Mouse (Mus musculus) midbrain, embryonic 12.5 days (tissue): ENCODE results near the gene Sorcs1. TPM values are rescaled to one million over a fixed set of nuclear protein-coding genes. Genes with fewer than 3 reads are reported as not detected.
A peak's percentile ranks its signal among the peaks of the same experiment; 100 is the strongest.

Source experiments
- ATAC-seq: fragments of 200-750 bp; cut with Nextera tagmentation; 2 replicates; pipeline ENCODE4 v1.8.0; 2017; ENCODE audit warnings: low read depth, moderate TSS enrichment, moderate library complexity; ENCODE audit not compliant: low FRiP score
- H3K27ac ChIP-seq: fragments of 300-500 bp; sonication (generic); replicated peaks from 2 replicates; pipeline ENCODE4 v1.5.1; 2016; ENCODE audit warnings: mild to moderate bottlenecking
- H3K27me3 ChIP-seq: fragments of 300-500 bp; sonication (generic); 2 replicates; pipeline ENCODE4 v1.6.1; 2016; ENCODE audit warnings: mild to moderate bottlenecking
- H3K36me3 ChIP-seq: fragments of 300-500 bp; sonication (generic); 2 replicates; pipeline ENCODE4 v1.6.1; 2016
- H3K4me1 ChIP-seq: fragments of 300-500 bp; sonication (generic); 2 replicates; pipeline ENCODE4 v1.6.1; 2016
- H3K4me2 ChIP-seq: fragments of 300-500 bp; sonication (generic); replicated peaks from 2 replicates; pipeline ENCODE4 v1.6.1; 2016; ENCODE audit warnings: mild to moderate bottlenecking, moderate library complexity
- H3K4me3 ChIP-seq: fragments of 300-500 bp; sonication (generic); 2 replicates; pipeline ENCODE4 v1.5.1; 2016; ENCODE audit warnings: mild to moderate bottlenecking
- H3K9ac ChIP-seq: fragments of 300-500 bp; sonication (generic); replicated peaks from 2 replicates; pipeline ENCODE4 v1.6.1; 2016; ENCODE audit warnings: mild to moderate bottlenecking, moderate library complexity
- H3K9me3 ChIP-seq: fragments of 300-500 bp; sonication (generic); 2 replicates; pipeline ENCODE4 v1.6.1; 2016; ENCODE audit warnings: mild to moderate bottlenecking
- WGBS: fragments of 180-500 bp; shearing (Covaris S2); methylation state at CpG from one replicate; pipeline ENCODE4 v1.1.7; 2016; 5-methylcytosine and 5-hydroxymethylcytosine counted together
- polyA plus RNA-seq: library from polyadenylated mRNA; unstranded; fragments of >200 nt; fragmentation: Nextera tagmentation; extraction: Ambion mirVana; gene quantifications from 2 replicates; pipeline ENCODE4 v1.2.1, GENCODE M21; 2016

Sorcs1 gene
- polyA plus RNA-seq, 1 experiment from 2014 or later, result 6.2 TPM

GRCm38 (mm10) chr19:50398341-50398740 is 280.1 kb downstream of the Sorcs1 start:
- H3K4me3 ChIP-seq, result no peak overlapping the region
- no peak overlapping the region for H3K4me2 ChIP-seq
- H3K4me1 ChIP-seq, result no peaks in the 10 kb centered on the region
- no peak for ATAC-seq
- no peaks in the 10 kb centered on the region for H3K27me3 ChIP-seq
- H3K9me3 ChIP-seq, result no peaks in the 10 kb centered on the region
- WGBS, result 97% methylated on average over 2 of the region's 2 CpGs
- H3K36me3 ChIP-seq, result no peaks in the 10 kb centered on the region
- H3K9ac ChIP-seq, result no peak overlapping the region
- no peak overlapping the region for H3K27ac ChIP-seq

DNA sequence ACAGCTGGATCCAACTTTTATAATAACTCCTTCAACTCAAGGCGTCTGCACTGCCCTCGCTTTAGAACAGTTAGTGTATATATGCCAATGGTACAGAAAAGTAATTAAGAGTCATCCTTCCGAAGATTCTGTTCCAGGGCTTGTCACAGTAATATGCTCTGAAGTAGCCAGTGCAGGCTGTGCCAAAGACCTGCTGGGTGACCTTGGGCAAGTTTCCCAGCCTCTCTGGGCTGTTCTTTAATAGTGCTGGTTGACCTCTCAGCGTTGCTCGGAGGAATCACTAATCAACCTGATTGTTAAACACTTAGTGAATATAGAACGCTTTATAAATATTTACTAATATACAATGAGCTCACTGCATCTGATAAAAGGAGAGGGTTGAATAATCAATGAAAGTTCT is 282.7 kb downstream of the Sorcs1 start:
- no peak overlapping the region for H3K4me2 ChIP-seq
- 94% methylated on average over 6 of the region's 6 CpGs for WGBS
- no peaks in the 10 kb centered on the region for H3K27me3 ChIP-seq
- no peak overlapping the region for H3K9ac ChIP-seq
- ATAC-seq, result no peak
- no peaks in the 10 kb centered on the region for H3K36me3 ChIP-seq
- H3K9me3 ChIP-seq, result no peaks in the 10 kb centered on the region
- H3K4me3 ChIP-seq, result no peak overlapping the region
- H3K4me1 ChIP-seq, result no peaks in the 10 kb centered on the region
- no peak overlapping the region for H3K27ac ChIP-seq

DNA sequence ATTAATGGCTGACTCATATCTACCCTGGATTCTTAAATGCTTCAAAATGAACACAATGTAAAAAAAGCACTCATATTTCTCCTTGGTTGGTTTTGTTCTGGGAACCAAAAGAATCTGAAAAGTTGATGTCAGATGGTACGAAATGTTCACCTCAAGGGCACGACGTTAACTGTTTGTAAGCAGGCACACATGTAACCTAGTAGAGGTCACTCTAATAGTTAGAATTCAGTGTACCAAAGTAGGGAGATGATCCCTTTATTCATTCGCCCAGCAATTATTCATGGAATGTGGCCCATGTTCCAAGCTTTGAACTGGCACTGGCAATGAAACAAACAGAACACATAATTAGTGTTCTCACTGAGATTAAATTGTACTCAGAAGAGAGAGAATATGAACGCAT is 284.3 kb downstream of the Sorcs1 start:
- no peak overlapping the region for H3K4me3 ChIP-seq
- ATAC-seq, result no peak
- no peaks in the 10 kb centered on the region for H3K36me3 ChIP-seq
- H3K9me3 ChIP-seq, result no peaks in the 10 kb centered on the region
- H3K27ac ChIP-seq, result no peak overlapping the region
- H3K9ac ChIP-seq, result no peak overlapping the region
- whole genome bisulfite sequencing, result 82% methylated on average over 5 of the region's 5 CpGs
- no peaks in the 10 kb centered on the region for H3K27me3 ChIP-seq
- H3K4me1 ChIP-seq, result no peaks in the 10 kb centered on the region
- H3K4me2 ChIP-seq, result no peak overlapping the region

DNA sequence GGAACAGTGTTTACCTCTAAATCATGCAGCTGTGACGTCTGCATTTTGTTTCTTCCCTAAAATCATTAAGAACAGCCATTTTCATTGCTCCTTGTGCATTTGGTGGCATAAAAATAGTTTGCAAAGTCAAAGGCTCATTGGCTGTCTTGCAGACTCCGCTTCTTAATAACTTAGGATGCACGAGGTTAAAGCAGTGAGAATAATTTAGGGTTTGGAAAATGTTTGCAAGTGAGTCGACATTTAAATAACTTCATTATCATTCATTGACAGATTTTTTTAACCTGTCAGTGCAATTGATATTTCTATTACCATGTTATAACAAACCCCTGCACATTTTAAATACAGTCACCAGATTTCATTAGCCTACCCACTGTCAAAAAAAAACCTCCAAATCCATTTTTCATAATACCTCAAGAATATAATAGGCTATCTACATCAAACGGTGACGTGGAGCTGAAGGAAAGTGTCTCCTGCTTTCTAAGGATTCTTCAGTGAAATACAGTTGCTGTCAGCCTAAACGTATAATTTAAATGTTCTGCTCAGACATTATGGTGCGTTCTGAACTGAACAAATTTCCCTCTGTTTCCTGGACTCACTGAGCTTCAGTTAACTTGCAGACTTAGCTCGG is 288.4 kb downstream of the Sorcs1 start:
- H3K27me3 ChIP-seq, result no peaks in the 10 kb centered on the region
- H3K9me3 ChIP-seq, result peaks cover 2% of the 10 kb centered on the region; the same call in 1 of the 2 replicates
- no peak overlapping the region for H3K27ac ChIP-seq
- no peaks in the 10 kb centered on the region for H3K4me1 ChIP-seq
- WGBS, result 83% methylated on average over 9 of the region's 9 CpGs
- ATAC-seq, result no peak
- no peaks in the 10 kb centered on the region for H3K36me3 ChIP-seq
- H3K4me2 ChIP-seq, result no peak overlapping the region
- H3K4me3 ChIP-seq, result no peak overlapping the region
- no peak overlapping the region for H3K9ac ChIP-seq

GRCm38 (mm10) chr19:50378901-50379300 is 299.5 kb downstream of the Sorcs1 start:
- no peak overlapping the region for H3K27ac ChIP-seq
- WGBS, result 66% methylated on average over 5 of the region's 5 CpGs
- H3K36me3 ChIP-seq, result no peaks in the 10 kb centered on the region
- no peak overlapping the region for H3K4me2 ChIP-seq
- no peaks in the 10 kb centered on the region for H3K9me3 ChIP-seq
- H3K9ac ChIP-seq, result no peak overlapping the region
- 0 out of 2 replicates have a peak, but pooled peaks have one; percentile 49 for ATAC-seq
- peaks cover 9% of the 10 kb centered on the region; the same call in 1 of the 2 replicates for H3K4me1 ChIP-seq
- H3K4me3 ChIP-seq, result no peak overlapping the region
- no peaks in the 10 kb centered on the region for H3K27me3 ChIP-seq

DNA sequence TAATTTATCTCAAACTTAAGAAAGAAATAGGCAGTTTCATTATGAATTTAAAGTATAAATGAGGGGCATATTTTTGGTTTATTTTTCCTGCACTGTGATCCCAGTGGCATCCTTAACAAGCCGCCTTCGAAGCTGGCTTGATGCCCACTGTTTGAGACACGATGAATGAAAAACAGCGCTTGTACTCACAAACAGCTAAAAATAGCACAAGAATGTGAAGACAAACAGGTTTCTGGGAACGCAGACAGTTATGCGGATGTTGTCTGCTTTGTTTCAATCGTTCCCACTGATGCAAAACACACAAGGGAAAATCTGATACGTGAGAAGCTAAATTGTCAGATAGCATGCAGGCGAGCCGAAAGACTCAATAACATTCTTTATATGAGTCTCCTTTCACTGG is 303.7 kb downstream of the Sorcs1 start:
- no peak for ATAC-seq
- no peak overlapping the region for H3K4me3 ChIP-seq

DNA sequence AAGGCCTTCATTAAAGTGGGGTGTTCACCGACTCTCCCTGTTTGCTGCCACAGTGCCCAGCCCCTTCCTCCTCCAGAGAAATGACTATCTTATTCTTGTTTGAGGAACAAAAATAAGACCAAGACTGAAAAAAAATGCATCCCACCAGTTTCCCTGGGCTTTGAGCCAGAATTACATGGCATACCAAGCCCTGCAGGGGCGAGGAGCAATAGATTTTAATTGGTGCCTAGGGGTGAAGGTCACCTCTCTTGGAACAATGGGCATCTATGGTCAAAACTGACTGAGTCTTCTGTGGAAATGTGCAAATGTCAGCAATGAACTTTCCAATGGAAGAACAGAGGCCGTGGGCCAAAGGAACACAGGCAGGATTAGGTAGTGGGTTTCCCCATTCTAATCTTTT is 312.0 kb downstream of the Sorcs1 start:
- Histone ChIP-seq H3K4me3 (no peak overlapping the region), H3K4me2 (no peak overlapping the region), H3K9ac (no peak overlapping the region), H3K27ac (no peak overlapping the region), H3K4me1 (peaks cover 19% of the 10 kb centered on the region), H3K9me3 (no peaks in the 10 kb centered on the region), H3K27me3 (no peaks in the 10 kb centered on the region), H3K36me3 (no peaks in the 10 kb centered on the region)
- ATAC-seq, result no peak
- 58% methylated on average over 3 of the region's 3 CpGs for WGBS

More for the DNA sequence above, 303.7 kb downstream of the Sorcs1 start:
- no peaks in the 10 kb centered on the region for H3K36me3 ChIP-seq
- no peaks in the 10 kb centered on the region for H3K27me3 ChIP-seq
- no peak overlapping the region for H3K27ac ChIP-seq
- no peak overlapping the region for H3K4me2 ChIP-seq
- WGBS, result 86% methylated on average over 10 of the region's 10 CpGs
- no peak overlapping the region for H3K9ac ChIP-seq
- peaks cover 12% of the 10 kb centered on the region; the same call in 1 of the 2 replicates for H3K4me1 ChIP-seq
- no peaks in the 10 kb centered on the region for H3K9me3 ChIP-seq

GRCm38 (mm10) chr19:50362655-50363500 is 315.6 kb downstream of the Sorcs1 start:
- peak; percentile 85 for ATAC-seq
- Histone ChIP-seq H3K27ac (no peak overlapping the region; the same call in 1 of the 2 replicates), H3K4me1 (peaks cover 20% of the 10 kb centered on the region), H3K9me3 (no peaks in the 10 kb centered on the region), H3K4me2 (peak overlapping the region; percentile 13; the same call in 1 of the 2 replicates), H3K36me3 (no peaks in the 10 kb centered on the region), H3K4me3 (no peak overlapping the region), H3K9ac (no peak overlapping the region), H3K27me3 (no peaks in the 10 kb centered on the region)
- WGBS, result 12% methylated on average over 9 of the region's 9 CpGs

DNA sequence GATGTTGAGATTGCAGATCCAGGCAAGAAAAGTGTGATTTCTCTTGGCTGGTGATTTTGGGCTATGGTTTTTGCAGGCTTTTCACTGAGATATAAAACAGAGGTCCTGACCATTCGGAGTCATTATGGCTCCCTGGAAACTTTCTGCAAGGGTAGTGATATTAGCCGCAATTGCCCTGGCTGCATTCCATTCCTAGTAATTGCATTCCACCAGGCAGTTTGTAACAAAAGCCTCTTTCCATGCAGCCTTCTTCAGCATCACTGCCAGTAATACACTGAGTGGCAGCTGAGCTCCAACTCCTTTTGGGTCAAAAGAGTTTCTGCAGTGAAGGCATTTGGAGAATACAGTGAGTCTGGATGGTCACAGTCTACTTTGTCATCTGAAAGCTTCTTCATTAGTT is 319.9 kb downstream of the Sorcs1 start:
- H3K9me3 ChIP-seq, result no peaks in the 10 kb centered on the region
- H3K4me1 ChIP-seq, result peaks cover 16% of the 10 kb centered on the region
- no peak for ATAC-seq
- no peak overlapping the region for H3K4me3 ChIP-seq
- whole genome bisulfite sequencing, result 58% methylated on average over 2 of the region's 2 CpGs
- no peak overlapping the region for H3K9ac ChIP-seq
- no peaks in the 10 kb centered on the region for H3K27me3 ChIP-seq
- H3K27ac ChIP-seq, result no peak overlapping the region
- no peak overlapping the region for H3K4me2 ChIP-seq
- no peaks in the 10 kb centered on the region for H3K36me3 ChIP-seq

DNA sequence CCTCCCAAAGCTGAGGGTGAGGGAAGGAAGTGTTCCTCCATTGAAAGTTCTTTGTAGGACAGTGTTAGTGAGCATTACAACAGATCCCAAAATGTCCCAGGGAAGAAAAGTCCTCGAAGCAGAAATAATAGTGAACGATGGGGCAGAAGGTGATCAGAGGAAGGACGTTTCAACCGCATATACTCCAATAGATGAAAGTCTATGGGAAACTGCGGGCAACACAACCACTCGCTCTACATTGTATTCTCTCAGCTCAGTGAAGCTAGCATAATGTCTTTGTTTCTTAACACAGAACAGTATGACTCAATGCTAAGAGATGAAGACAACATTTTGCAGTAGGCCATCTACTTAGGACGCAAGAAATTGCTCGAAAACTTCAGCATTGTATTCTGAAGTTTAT is 339.2 kb downstream of the Sorcs1 start:
- Histone ChIP-seq H3K4me2 (no peak overlapping the region), H3K36me3 (no peaks in the 10 kb centered on the region), H3K4me3 (no peak overlapping the region), H3K9ac (no peak overlapping the region), H3K4me1 (no peaks in the 10 kb centered on the region), H3K27me3 (no peaks in the 10 kb centered on the region), H3K9me3 (no peaks in the 10 kb centered on the region), H3K27ac (no peak overlapping the region)
- WGBS, result 89% methylated on average over 8 of the region's 8 CpGs
- no peak for ATAC-seq

GRCm38 (mm10) chr19:50336751-50337150 is 341.7 kb downstream of the Sorcs1 start:
- ATAC-seq, result no peak
- H3K27ac ChIP-seq, result no peak overlapping the region
- no peak overlapping the region for H3K4me2 ChIP-seq
- H3K9me3 ChIP-seq, result no peaks in the 10 kb centered on the region
- no peaks in the 10 kb centered on the region for H3K27me3 ChIP-seq
- 84% methylated on average over 3 of the region's 3 CpGs for WGBS
- no peaks in the 10 kb centered on the region for H3K4me1 ChIP-seq
- no peaks in the 10 kb centered on the region for H3K36me3 ChIP-seq
- H3K4me3 ChIP-seq, result no peak overlapping the region
- no peak overlapping the region for H3K9ac ChIP-seq

DNA sequence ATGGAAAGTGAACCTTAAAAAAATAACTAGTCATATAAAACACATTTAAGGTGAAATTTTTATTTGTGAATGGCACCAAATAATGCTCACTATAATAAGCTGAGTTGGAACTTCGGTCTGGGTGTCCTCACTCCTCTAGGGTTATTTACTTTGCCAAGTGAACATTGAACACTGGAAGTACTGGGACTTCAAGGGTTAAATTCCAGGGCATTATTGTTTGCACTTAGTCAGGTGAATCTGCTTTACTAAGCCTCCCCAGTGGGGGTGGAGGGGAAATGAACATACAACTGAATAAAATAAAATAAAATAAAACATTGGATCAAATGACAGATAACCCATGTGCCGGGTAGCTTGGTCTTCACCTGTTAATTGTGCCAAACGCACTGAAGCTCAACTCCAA is 347.3 kb downstream of the Sorcs1 start:
- H3K4me3 ChIP-seq, result no peak overlapping the region
- H3K4me1 ChIP-seq, result no peaks in the 10 kb centered on the region
- ATAC-seq, result no peak
- 86% methylated on average over 3 of the region's 3 CpGs for WGBS
- no peak overlapping the region for H3K27ac ChIP-seq
- H3K27me3 ChIP-seq, result no peaks in the 10 kb centered on the region
- H3K36me3 ChIP-seq, result no peaks in the 10 kb centered on the region
- no peak overlapping the region for H3K9ac ChIP-seq
- H3K4me2 ChIP-seq, result no peak overlapping the region
- no peaks in the 10 kb centered on the region for H3K9me3 ChIP-seq
